Mouse (Mus musculus): ENCODE data around the gene Abhd4. TPM values are rescaled to one million over a fixed set of nuclear protein-coding genes. Genes with fewer than 3 reads are reported as not detected.
"Not testable (repeated sequence)": the region's sequence is repeated elsewhere in the genome, so short reads cannot be mapped to it uniquely, and the experiment has no call there.

Gene Abhd4
- total RNA-seq, 2 experiments from 2014 or later = 20.4 to 44.2 TPM

DNA sequence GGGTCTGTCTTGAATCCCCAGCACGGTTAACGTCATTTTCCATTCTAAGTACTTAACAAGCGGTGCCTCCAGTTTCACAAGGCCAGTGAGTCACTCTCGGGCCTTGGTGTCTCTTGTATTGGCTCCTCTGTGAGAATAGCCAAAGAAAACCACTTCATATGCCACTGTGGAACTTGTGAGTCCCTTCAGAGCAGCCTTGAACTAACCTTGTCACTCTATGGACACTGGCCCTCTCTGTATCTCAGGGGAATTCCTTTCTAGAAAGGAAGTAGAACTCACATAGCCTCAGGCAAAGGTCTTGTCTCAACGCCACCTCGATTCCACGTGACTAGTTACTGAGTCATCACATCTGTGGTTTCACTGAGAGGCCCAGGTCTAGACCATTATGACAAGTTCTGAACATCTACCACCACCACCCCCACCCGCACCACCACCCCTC lies 31.7 kb upstream of the Abhd4 start:
- peak; percentile 24; the same call in 1 of the 2 replicates for ATAC-seq (replicated peaks; ENCODE audit: poor library complexity)

DNA sequence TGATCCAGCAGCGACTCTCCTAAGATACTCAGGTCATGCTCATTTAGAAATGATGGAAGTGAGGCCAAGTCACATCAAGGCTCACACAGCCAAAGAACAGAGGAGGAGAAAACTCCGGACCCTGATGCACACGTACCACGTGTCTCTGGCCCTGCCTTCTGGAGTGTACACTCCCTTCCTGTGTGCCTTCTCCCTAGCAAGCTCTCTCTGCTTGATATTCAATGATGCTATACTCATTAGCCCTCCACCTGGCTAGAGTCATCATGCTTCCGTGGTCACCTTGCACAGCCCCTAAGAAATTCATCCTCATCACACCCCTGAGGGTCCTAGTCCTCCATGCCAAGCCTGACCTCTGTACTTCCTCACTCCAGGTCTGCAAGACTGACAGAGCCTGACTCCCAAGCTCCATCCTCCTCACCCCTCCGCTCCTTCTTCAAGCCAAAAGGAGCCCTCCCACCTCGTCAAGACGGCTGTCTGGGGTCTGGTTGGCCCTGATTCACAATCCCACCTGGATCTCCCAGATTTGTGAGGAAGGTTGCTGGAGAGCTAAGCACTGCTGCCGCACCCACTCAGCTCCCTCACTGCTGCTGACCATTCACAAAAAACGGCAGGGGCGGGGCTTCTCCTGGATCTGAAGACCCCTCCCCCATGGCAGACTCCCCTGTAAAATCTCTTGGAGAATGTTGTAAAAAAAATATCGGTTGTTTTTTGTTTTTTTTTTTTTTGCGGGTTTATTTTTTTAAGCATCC lies 30.5 kb upstream of the Abhd4 start:
- ATAC-seq (replicated peaks; ENCODE audit: poor library complexity) = no peak

DNA sequence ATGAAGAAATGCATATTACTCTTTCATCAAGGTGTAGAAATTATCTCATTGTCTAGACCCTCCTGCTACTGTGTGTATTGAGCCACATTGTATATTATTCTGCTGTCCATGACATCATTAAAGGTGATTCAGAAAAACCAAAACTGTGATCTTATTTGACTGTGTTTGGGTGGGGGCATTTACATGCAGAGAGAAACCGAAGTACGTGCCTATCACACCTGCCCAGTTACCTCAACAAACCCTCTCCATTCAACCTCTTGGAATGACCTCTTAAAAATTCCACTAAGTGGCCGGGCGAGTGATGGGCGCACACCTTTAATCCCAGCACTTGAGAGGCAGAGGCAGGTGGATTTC lies 29.9 kb upstream of the Abhd4 start:
- ATAC-seq (replicated peaks; ENCODE audit: poor library complexity) = no peak

DNA sequence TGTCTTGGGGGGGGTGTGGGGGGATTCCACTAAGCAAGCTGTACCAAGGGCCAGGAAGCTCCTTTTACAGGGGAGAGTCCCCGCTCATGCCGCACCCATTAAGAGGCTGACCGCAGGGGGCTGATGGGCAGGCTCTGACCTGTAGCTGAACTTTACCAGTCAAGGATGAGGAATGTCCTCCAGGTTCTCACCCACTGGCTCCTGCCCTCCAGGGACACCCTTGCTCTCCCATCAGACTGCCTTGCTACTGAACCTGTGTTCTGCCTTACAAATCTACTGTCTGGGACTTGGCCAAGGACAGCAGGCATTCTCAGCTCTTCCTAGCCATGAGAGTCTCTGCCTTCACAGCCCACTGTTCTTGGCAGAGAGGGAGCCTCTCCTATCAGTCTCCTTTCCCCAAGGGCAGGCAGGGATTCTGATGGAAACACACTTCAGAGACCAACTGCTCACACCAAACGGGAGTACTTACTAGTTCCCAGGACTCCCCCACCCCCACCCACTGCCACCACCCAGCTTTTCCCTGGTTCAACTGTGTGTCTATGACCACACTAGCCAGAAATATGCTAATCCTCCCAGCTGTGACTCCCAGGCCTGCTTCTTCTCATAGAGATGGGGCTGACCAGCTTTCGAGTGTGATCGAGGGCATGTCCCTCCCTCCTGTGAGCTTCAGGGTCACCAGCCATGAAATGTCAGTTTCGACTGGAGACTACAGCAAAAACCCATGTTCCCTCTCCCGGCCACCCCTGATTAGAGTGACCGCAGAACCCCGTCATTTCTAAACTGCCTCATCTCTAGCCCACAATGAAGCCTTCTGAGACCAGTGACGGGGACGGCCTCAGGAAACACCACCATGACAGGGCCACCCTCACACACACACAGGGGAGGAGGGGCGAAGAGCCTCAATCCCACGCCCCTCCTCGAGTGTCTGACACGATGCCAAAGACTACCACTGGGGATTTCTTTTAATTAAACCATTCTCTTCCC lies 29.2 kb upstream of the Abhd4 start:
- peak; percentile 26 for ATAC-seq (replicated peaks; ENCODE audit: poor library complexity)

DNA sequence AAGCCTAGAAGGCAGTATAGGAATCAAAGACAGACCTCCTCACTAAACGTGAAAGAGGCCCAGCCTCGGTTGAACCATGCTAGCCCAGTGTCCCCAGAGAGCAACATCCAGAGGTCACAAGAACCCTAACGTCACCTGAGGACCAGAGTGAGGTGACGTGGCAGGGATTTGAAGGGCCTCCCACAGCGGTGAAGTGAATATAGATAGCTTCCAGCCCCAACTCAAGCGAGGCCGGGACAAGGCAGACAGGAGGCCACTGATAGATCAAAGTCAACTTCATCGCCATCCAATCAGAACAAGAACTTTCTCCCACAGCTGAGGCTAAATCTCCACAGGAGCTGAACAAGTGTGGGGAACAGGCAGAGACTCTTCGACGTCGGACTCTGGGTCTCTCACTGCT lies 28.3 kb upstream of the Abhd4 start:
- ATAC-seq (replicated peaks; ENCODE audit: poor library complexity) = no peak

DNA sequence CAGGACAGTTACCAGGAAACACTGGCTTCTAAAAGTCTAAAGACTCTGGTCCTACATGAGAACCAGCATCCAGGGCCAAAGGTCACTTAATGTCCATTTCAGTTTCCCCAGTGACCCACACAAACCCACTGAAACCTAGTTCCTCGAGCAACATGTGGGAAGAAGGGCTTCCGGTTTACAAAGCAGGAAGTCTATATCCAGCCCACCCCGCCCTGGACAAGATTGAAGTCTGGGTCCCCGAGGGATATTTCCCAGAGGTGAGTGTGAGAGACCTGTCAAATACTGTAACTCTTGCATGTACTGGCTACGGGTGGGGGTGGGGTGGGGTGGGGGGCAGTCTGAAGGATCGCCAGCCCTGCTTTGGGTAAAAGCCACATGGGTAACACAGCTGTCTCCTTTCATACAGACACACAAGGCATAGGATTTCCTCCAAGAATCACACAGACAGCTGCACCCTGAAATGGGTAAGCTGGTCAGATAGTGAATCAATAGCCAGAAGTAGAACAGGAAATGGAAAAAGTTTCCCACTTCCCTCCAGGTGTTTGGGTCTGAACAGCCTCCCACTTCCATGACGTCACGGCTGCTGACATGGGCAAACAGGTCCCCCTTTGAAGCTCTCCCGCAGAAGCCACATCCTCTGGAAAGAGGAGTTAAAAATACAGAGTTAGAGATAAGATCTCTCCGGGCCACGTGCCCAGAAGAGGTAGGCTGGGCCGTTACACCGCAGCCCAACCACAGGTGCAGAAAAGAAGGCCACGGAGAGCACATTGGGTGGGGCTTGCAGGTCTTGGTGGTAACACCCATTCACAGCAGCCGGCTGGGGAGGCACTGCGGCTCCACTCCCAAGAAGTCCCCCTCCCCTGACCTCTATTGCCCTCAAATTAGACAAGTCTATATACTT lies 26.8 kb upstream of the Abhd4 start:
- ATAC-seq (replicated peaks; ENCODE audit: poor library complexity) = peak; percentile 72

DNA sequence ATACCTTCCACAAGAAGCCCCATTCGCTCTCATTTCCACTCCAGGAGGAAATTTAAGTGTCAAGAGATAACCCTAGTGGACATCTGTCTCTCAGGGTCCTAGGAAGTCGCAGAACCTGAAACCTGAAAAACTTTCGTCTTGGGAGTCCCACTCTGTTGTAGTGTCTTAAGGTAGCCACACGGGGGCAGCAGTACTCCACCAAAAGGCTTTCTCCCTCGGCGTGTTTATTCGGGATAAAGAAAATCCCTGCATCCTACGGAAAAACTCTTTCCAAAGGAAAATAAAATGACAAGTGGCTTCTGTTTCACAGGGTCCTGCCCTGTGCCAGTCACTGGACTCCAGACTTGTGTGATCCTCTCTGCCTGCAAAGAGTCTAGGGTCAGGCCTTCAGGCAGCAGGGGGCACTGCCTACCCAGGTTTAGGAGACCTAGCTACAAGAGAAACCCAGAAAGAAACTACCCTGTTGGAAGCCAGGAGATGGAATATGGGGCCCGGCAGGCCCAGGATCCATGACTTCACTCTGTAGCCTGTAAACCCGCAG lies 26.0 kb upstream of the Abhd4 start:
- peak; percentile 47 for ATAC-seq (replicated peaks; ENCODE audit: poor library complexity)

DNA sequence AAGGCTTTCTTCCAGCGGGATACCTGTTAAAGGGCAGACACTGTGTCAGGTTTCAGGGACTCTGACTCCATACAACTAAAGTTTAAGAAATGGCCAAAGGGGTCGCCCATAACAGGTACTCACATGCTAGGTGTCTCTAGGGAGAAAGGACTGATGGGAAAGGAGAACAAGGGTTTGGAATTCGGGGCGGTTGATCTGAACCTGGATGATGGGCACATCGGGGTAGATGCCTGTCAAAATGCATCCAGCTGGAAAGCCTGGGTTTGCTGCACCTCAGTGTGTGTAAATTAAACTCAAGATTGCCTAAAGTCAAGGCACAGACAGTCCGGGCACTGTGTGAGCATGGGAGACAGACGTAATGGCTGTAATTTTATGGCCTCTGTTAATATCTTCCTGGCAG lies 25.5 kb upstream of the Abhd4 start:
- no peak for ATAC-seq (replicated peaks; ENCODE audit: poor library complexity)

DNA sequence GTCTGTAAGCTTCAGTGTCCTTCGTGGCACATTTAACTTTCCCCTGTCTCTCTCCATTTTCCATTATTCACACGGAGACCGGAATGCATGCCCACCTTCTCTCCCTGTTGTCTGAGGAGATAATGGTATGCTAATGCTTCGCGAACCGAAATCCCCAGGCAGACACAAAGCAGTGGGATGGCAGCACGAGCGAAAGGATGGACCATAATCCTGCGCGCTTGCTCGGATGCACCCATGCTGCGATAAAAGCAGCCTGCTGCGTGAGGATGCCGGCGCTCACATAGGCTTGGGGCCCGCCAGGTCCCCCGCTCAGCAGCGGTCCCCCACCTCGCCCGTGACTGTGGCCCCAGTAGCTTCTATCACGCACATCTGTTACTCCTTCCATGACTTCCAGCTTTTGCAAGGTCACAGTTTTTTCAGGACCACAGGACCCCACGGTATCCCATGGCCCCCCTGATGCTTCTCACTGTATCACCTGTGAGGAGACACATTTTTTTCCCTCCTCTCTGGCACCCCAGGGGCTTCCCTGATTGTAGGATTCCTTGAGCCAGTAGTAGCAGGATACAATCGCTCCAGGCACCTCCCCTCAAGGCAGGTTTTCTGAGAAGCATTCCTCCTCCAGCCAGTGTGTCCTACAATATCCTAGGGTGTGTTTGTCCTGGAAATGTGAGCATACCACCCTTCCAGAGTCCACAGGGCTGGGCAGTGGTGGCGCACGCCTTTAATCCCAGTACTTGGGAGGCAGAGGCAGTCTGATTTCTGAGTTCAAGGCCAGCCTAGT lies 24.9 kb upstream of the Abhd4 start:
- ATAC-seq (replicated peaks; ENCODE audit: poor library complexity) = no peak

DNA sequence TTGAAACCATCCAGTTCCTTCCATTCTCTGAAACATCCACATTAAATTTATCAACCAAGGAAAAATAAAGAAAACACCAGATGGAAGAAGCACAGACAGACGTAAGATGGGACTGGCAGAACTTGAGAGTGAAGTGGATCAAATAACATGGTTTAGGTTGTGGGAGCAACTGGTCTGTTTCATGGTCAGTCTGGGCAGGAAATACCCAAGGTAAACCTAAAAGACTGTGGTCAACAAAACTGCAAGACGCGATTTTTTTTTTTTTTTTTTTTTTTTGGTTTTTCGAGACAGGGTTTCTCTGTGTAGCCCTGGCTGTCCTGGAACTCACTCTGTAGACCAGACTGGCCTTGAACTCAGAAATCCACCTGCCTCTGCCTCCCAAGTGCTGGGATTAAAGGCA lies 24.1 kb upstream of the Abhd4 start:
- not testable (repeated sequence) for ATAC-seq (replicated peaks; ENCODE audit: poor library complexity)

DNA sequence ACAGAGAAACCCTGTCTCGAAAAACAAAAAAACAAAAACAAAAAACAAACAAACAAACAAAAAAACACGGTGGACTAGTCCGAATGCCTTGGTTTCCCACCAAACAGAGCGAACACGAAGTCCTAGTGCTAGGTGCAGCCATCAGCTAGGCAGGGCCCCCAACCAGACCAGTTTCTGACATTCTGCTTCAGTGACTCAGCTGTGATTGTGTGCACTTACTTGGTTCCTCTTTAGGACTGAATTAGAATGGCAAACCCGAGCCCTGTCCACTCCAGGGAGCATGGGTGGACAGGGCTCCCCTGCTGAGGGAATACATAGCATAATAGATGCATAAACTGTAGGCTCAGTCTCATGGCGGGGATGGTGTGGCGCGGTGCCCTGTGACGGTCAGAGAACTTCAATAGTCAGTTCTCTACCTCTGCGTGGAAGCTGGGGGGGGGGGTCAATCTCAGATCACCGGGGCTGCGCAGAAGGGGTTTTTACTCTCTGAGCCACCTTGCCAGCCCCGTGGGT lies 23.3 kb upstream of the Abhd4 start:
- ATAC-seq (replicated peaks; ENCODE audit: poor library complexity) = no peak

DNA sequence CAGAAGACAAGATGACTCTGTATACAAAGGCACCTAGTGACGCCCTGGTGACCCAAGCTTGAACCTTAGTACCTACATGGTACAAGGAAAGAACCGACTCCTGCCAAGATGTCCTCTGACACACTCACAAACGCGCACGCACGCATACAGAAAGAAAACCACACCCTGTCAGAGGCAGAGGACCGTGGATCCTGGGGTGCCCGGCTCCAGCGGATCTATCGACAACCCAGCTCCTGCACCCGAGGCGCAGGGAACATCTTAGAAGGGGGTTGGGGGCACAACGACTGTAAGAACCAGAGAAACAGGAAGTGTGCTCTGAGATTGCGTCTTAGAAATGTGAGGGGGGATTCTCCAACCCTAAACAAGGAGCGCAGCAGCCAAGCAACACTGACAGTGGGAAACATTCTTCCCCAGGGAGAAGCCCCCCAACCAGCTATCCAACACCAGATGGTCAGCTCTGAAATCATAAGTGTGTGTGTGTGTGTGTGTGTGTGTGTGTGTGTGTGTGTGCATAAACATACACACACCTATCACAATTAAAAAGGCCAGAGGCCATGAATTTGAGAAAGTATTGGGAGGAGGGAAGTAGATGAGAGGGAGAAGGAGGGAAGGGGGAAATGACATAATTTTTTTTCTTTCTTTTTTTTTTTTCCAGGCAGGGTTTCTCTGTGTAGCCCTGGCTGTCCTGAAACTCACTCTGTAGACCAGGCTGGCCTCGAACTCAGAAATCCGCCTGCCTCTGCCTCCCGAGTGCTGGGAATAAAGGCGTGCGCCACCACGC lies 22.6 kb upstream of the Abhd4 start:
- ATAC-seq (replicated peaks; ENCODE audit: poor library complexity) = no peak

DNA sequence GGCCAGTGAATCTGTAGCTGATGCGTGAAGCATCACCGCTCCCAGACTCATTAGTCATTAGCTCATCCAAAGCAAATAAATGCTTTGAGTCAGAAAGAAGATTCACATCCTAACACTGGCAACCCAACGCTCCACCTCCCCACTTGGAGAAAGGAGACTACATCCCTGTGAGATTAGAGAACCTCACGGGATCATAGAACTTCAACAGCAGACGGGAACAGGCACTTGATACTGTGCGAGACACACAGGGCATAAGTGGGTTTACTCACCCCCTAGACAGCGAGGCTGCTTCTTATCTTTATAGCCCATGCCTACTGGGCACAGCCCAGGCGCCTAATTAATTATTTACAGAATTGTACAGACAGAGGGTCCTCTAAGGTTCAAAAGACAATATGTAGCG lies 21.8 kb upstream of the Abhd4 start:
- ATAC-seq (replicated peaks; ENCODE audit: poor library complexity) = peak; percentile 19

DNA sequence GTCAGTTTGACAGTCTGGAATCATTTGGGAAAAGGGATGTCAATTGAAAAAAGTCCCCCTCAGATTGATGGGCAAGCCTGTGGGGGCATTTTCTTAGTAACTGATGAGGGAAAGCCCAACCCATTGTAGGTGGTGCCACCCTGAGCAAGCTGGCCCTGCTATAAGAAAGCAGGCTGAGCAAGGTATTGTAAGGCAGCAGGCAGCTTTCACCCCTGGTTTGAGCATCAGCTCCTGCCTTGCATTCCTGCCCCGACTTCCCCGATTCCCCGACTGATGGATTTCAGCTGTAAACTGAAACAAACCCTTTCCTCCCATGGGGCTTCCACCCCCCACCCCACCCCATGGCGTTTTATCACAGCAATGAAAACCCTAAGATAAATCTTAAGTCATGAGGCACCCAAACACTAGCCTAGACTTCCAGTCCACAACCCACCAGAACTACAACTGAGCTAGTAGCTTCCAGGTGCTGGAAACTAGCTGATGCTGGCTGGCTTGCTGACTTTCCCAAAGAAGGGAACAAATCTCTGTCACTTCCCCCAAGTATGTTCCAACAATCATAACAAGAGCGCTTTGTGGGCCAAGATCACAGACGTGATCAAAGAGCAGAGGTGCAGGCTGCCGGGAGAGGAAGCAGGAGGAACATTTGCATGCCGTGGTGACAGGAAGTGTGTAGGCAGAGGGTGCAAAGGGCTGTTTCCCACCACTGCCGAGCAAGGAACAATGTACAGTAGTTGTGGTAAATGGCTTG lies 21.0 kb upstream of the Abhd4 start:
- ATAC-seq (replicated peaks; ENCODE audit: poor library complexity) = peak; percentile 79

DNA sequence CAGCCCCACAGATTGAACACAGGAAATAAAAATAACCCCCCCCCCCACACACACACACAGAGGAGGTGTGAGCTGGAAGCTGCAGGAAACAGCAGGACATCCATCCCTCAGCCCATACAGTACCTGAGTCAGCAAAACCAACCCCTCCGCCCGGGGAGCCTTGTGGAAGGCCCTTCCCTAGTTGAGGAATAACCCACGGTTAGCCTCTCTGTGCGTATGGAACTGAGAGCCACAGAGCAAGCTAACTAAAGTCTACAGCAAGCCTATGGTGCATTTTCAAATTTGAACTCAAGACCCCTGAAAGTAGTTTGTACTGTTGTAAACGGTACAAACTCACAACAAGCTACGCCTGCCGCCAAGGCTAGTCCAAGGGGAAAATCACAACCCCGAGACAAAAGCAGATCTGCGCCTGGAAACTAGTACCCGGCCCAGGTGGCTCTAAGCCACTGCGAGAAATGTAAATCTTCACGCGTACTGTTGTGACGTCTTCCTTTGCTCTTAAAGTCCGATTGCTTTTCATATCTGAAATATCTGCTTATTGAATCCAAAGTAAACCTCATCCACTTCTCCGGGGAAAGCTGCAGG lies 20.3 kb upstream of the Abhd4 start:
- ATAC-seq (replicated peaks; ENCODE audit: poor library complexity) = no peak

DNA sequence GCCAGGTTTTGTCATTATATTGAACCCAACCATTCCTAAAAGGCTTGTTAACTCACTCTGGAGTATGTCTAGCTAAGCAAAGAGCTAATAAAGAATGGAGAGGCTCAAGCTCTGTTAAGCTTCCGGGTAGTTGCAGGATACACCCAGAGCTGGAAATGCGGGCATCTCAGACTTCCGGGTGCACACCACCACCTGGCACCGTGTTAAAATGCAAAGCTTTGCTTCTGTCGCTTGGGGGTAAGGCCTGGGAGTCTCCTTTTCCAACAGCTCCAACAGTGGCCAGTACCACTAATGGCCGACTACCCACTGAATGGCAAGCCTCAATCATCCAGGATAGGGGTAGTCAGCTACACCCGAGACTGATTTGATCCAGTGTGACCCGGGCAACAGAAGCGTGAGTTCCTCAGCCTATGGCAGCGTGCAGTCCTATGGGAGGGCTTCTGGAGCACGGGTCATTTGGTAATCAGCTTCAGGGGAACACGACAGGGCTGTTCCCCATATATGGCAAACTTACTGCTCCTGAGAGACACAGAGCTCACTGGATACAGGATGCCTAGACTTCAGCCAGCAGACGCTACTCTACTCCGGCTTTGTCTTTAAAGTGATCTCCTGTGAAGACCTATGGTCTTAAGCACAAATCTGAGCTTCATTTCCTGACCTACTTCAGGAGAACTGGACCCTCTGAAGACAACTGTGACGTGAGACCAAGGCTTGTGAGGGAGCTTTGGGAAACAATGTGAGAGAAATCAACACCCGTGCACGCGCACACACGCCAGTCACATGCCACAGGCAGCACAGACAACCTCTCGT lies 19.6 kb upstream of the Abhd4 start:
- no peak for ATAC-seq (replicated peaks; ENCODE audit: poor library complexity)
